Mouse (Mus musculus) lung, postnatal 0 days (tissue): ENCODE results near the gene Zfp709. TPM values are rescaled to one million over a fixed set of nuclear protein-coding genes. Genes with fewer than 3 reads are reported as not detected.

Experiments
- ATAC-seq: fragments of 200-750 bp; cut with Nextera tagmentation; 2 replicates; pipeline ENCODE4 v1.8.0; 2017; ENCODE audit warnings: moderate library complexity
- DNase-seq: peaks from one replicate; pipeline ENCODE4 v3.0.0-alpha.2; 2016; ENCODE audit warnings: low spot score
- H3K27ac ChIP-seq: fragments of 300-500 bp; sonication (generic); 2 replicates; pipeline ENCODE4 v1.5.1; 2014; ENCODE audit warnings: antibody characterized with exemption, mild to moderate bottlenecking, low read length, mixed read lengths
- H3K27me3 ChIP-seq: fragments of 300-500 bp; sonication (generic); replicated peaks from 2 replicates; pipeline ENCODE4 v1.6.1; 2014; ENCODE audit warnings: low read length, mixed read lengths; ENCODE audit not compliant: insufficient read depth
- H3K36me3 ChIP-seq: fragments of 300-500 bp; sonication (generic); 2 replicates; pipeline ENCODE4 v1.6.1; 2014; ENCODE audit warnings: low read length, mixed read lengths; ENCODE audit not compliant: insufficient read depth
- H3K4me1 ChIP-seq: fragments of 300-500 bp; sonication (generic); 2 replicates; pipeline ENCODE4 v1.6.1; 2014; ENCODE audit warnings: antibody characterized with exemption, low read depth, low read length, mixed read lengths; ENCODE audit not compliant: insufficient read depth
- H3K4me2 ChIP-seq: fragments of 300-500 bp; sonication (generic); replicated peaks from 2 replicates; pipeline ENCODE4 v1.6.1; 2014; ENCODE audit warnings: low read depth, mild to moderate bottlenecking, low read length, moderate library complexity, mixed read lengths
- H3K4me3 ChIP-seq: fragments of 300-500 bp; sonication (generic); 2 replicates; pipeline ENCODE4 v1.5.1; 2014; ENCODE audit warnings: low read depth, low read length
- H3K9ac ChIP-seq: fragments of 300-500 bp; sonication (generic); replicated peaks from 2 replicates; pipeline ENCODE4 v1.6.1; 2014; ENCODE audit warnings: low read depth, mild to moderate bottlenecking
- H3K9me3 ChIP-seq: fragments of 300-500 bp; sonication (generic); 2 replicates; pipeline ENCODE4 v1.6.1; 2016; ENCODE audit warnings: low read length, mixed read lengths
- CTCF ChIP-seq: IDR thresholded peaks from 2 replicates; pipeline ENCODE4 v1.5.1; 2016; ENCODE audit warnings: antibody characterized with exemption, mild to moderate bottlenecking
- EP300 ChIP-seq: IDR thresholded peaks from 2 replicates; pipeline ENCODE4 v1.6.1; 2016; ENCODE audit warnings: antibody characterized with exemption, mild to moderate bottlenecking, control low read depth
- WGBS: fragments of 180-500 bp; shearing (Covaris S2); extraction: QIAGEN DNeasy Blood & Tissue Kit; methylation state at CpG from one replicate; pipeline ENCODE4 v1.1.7; 2014; 5-methylcytosine and 5-hydroxymethylcytosine counted together
- polyA plus RNA-seq: library from polyadenylated mRNA; unstranded; fragments of >200 nt; fragmentation: Nextera tagmentation; extraction: Ambion mirVana; gene quantifications from 2 replicates; pipeline ENCODE4 v1.2.1, GENCODE M21; 2015

The Zfp709 gene
- polyA plus RNA-seq, 1 experiment from 2014 or later: 3.9 TPM

- Histone ChIP-seq H3K9ac (no peak overlapping the region), H3K36me3 (no peaks in the 10 kb centered on the region), H3K9me3 (no peaks in the 10 kb centered on the region), H3K4me1 (no peaks in the 10 kb centered on the region), H3K4me2 (peak overlapping the region; percentile 63; the same call in 1 of the 2 replicates), H3K27ac (0 out of 2 replicates have a peak overlapping the region, but pooled peaks have one; percentile 95), H3K27me3 (no peaks in the 10 kb centered on the region), H3K4me3 (0 out of 2 replicates have a peak overlapping the region, but pooled peaks have one; percentile 77)
- WGBS: 95% methylated on average over 5 of the region's 5 CpGs
- DNase-seq (no peak), ATAC-seq (no peak)
- TF ChIP-seq CTCF (no peak), EP300 (no peak)
Measured at GRCm38 (mm10) chr8:71907798-71908257, 26.0 kb downstream of the Zfp709 start.

GRCm38 (mm10) chr8:71908309-71909261 lies 26.8 kb downstream of the Zfp709 start, which contains the start of the genes Zfp882 and Zfp617:
Zfp882 (plus strand) TSS chr8:71908608.
Zfp617 (plus strand) TSS chr8:71908635.
- Histone ChIP-seq H3K4me2 (peak within 1 kb of the TSS; percentile 63), H3K4me1 (no peaks in the 10 kb centered on the region), H3K27ac (peak within 1 kb of the TSS; percentile 95), H3K27me3 (no peaks in the 10 kb centered on the region), H3K9ac (peak within 1 kb of the TSS; percentile 78), H3K9me3 (no peaks in the 10 kb centered on the region), H3K36me3 (no peaks in the 10 kb centered on the region), H3K4me3 (peak within 1 kb of the TSS; percentile 77)
- ATAC-seq: peak; percentile 96
- WGBS: 4% methylated on average over 47 of the region's 47 CpGs
- peak; percentile 92 for DNase-seq
- TF ChIP-seq CTCF (peak; percentile 84), EP300 (no peak)

- WGBS: 75% methylated on average over 2 of the region's 2 CpGs
- Histone ChIP-seq H3K4me3 (no peak overlapping the region), H3K36me3 (no peaks in the 10 kb centered on the region), H3K4me2 (no peak overlapping the region), H3K9ac (no peak overlapping the region), H3K9me3 (no peaks in the 10 kb centered on the region), H3K27me3 (no peaks in the 10 kb centered on the region), H3K27ac (no peak overlapping the region), H3K4me1 (no peaks in the 10 kb centered on the region)
- no peak for ATAC-seq
- TF ChIP-seq CTCF: no peak
- TF ChIP-seq EP300: no peak
- DNase-seq: no peak
Measured at GRCm38 (mm10) chr8:71912286-71912685, 30.5 kb downstream of the Zfp709 start.

- Histone ChIP-seq H3K4me2 (peak overlapping the region; percentile 65), H3K27me3 (no peaks in the 10 kb centered on the region), H3K9ac (peak overlapping the region; percentile 93), H3K4me1 (no peaks in the 10 kb centered on the region; the same call in 1 of the 2 replicates), H3K27ac (peak overlapping the region; percentile 88), H3K4me3 (peak overlapping the region; percentile 54), H3K36me3 (no peaks in the 10 kb centered on the region), H3K9me3 (no peaks in the 10 kb centered on the region)
- no peak for TF ChIP-seq CTCF
- ATAC-seq (peak; percentile 100), DNase-seq (peak; percentile 98)
- WGBS: 1% methylated on average over 54 of the region's 57 CpGs
Measured at GRCm38 (mm10) chr8:71922567-71923401, 41.0 kb downstream of the Zfp709 start.

GRCm38 (mm10) chr8:71925791-71926190 lies 44.0 kb downstream of the Zfp709 start:
- H3K4me3 ChIP-seq: no peak overlapping the region
- no peak overlapping the region for H3K27ac ChIP-seq
- no peak for TF ChIP-seq CTCF
- TF ChIP-seq EP300: no peak
- DNase-seq (no peak), ATAC-seq (no peak)
- WGBS: 96% methylated on average over 5 of the region's 5 CpGs
- H3K4me2 ChIP-seq: no peak overlapping the region
- no peak overlapping the region for H3K9ac ChIP-seq
- H3K27me3 ChIP-seq: no peaks in the 10 kb centered on the region
- no peaks in the 10 kb centered on the region; the same call in 1 of the 2 replicates for H3K4me1 ChIP-seq
- no peaks in the 10 kb centered on the region for H3K9me3 ChIP-seq
- H3K36me3 ChIP-seq: no peaks in the 10 kb centered on the region

GRCm38 (mm10) chr8:71926551-71926950 lies 44.7 kb downstream of the Zfp709 start:
- Histone ChIP-seq H3K27ac (no peak overlapping the region), H3K4me3 (no peak overlapping the region), H3K9me3 (no peaks in the 10 kb centered on the region), H3K36me3 (0 out of 2 replicates have a peak, but pooled peaks cover 3% of the 10 kb centered on the region), H3K4me2 (no peak overlapping the region), H3K27me3 (no peaks in the 10 kb centered on the region), H3K4me1 (no peaks in the 10 kb centered on the region; the same call in 1 of the 2 replicates), H3K9ac (no peak overlapping the region)
- ATAC-seq (no peak), DNase-seq (no peak)
- no peak for TF ChIP-seq CTCF
- TF ChIP-seq EP300: no peak
- WGBS: 94% methylated on average over 3 of the region's 3 CpGs
